Mouse (Mus musculus) 3134 (cell line): ENCODE data around the gene Klre1.
"Not testable (repeated sequence)": the region's sequence is repeated elsewhere in the genome, so short reads cannot be mapped to it uniquely, and the experiment has no call there.

Experiments used
- DNase-seq: peaks from one replicate; pipeline ENCODE4 v3.0.0-alpha.2; 2011; ENCODE audit warnings: low spot score; ENCODE audit not compliant: insufficient read length; ENCODE audit errors: extremely low read depth

The Klre1 gene

GRCm38 (mm10) chr6:129581896-129582295 is 4.2 kb downstream of the Klre1 start:
- DNase-seq = no peak

- DNase-seq = no peak
These were observed 5.3 kb downstream of the Klre1 start for GRCm38 (mm10) chr6:129583014-129583413.

- no peak for DNase-seq
These were observed 13.8 kb downstream of the Klre1 start, which contains the start of gene Klrd1 for GRCm38 (mm10) chr6:129591508-129591907. Gene Klrd1, plus strand, starts transcription at chr6:129591782.

GRCm38 (mm10) chr6:129608372-129608771 is 30.7 kb downstream of the Klre1 start:
- no peak for DNase-seq

GRCm38 (mm10) chr6:129623735-129624134 is 46.0 kb downstream of the Klre1 start, which contains the start of gene Klrk1:
Gene Klrk1, minus strand, starts transcription at chr6:129623864.
- DNase-seq = no peak

- DNase-seq = not testable (repeated sequence)
These were observed 53.3 kb downstream of the Klre1 start for GRCm38 (mm10) chr6:129631046-129631445.
